Mouse (Mus musculus): ENCODE measurements around the gene Il16. TPM values are rescaled to one million over a fixed set of nuclear protein-coding genes. Genes with fewer than 3 reads are reported as not detected.

The Il16 gene
- polyA plus RNA-seq, 1 experiment from 2014 or later = 4.4 TPM

DNA sequence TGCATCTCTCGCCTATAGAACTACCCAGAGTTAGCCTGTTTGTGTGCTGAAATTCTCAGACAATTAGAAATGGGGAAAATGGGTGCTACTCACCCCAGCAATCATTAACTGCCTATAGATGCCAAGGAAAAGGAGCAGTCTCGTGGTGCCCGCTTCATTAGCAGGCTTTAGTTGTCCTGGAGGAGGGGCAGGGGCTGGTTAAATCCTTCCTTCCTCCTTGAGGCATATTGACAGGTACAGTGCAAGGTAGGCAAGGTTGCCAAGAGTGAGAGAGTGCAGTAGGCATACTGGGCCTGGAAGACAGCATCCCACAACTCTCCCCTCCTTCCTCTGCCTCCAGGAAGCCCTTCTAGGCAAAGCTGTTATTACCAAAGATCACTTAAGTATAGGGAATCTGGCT, 151.5 kb downstream of the Il16 start:
- no peaks in the 10 kb centered on the region for H3K27me3 ChIP-seq (ENCODE audit: control insufficient read depth, insufficient read depth, low read length)
- no peak for ATAC-seq (ENCODE audit: insufficient number of reproducible peaks, insufficient read depth, low FRiP score, low read depth)
- no peak overlapping the region for H3K4me3 ChIP-seq (ENCODE audit: low read depth, low read length)
- H3K27ac ChIP-seq (ENCODE audit: low read length) = no peak overlapping the region
- no peak overlapping the region for H3K4me2 ChIP-seq (replicated peaks; ENCODE audit: low read depth, low read length)
- H3K9me3 ChIP-seq (ENCODE audit: control insufficient read depth, low read depth, low read length) = no peaks in the 10 kb centered on the region
- H3K9ac ChIP-seq (replicated peaks; ENCODE audit: low read depth, low read length) = no peak overlapping the region
- WGBS = 80% methylated on average over 3 of the region's 3 CpGs
- H3K4me1 ChIP-seq (ENCODE audit: control insufficient read depth, insufficient read depth, low read length) = no peaks in the 10 kb centered on the region
- no peaks in the 10 kb centered on the region for H3K36me3 ChIP-seq (ENCODE audit: control insufficient read depth, insufficient read depth, low read length)

Other genes starting within 250 kb of the Il16 start
- gene Tmc3, start 160.8 kb downstream of the Il16 start, polyA plus RNA-seq (2014; fragmentation: Nextera tagmentation; extraction: Ambion mirVana) = 0.29 and 0.56 TPM in 2 replicates
- gene Stard5, start 113.8 kb downstream of the Il16 start, polyA plus RNA-seq (2014; fragmentation: Nextera tagmentation; extraction: Ambion mirVana) = 21.5 and 23.5 TPM in 2 replicates
- 0.25 and 0.31 TPM in 2 replicates for gene Cfap161, start 49.2 kb upstream of the Il16 start, polyA plus RNA-seq (2014; fragmentation: Nextera tagmentation; extraction: Ambion mirVana)
- 9.7 and 11.5 TPM in 2 replicates for gene Tlnrd1, start 138.6 kb upstream of the Il16 start, polyA plus RNA-seq (2014; fragmentation: Nextera tagmentation; extraction: Ambion mirVana)
- gene Mesd, start 138.7 kb upstream of the Il16 start, polyA plus RNA-seq (2014; fragmentation: Nextera tagmentation; extraction: Ambion mirVana) = 93.7 and 94.3 TPM in 2 replicates